Mouse (Mus musculus): Measurements from ENCODE around the gene Nfe2l3. TPM values are rescaled to one million over a fixed set of nuclear protein-coding genes. Genes with fewer than 3 reads are reported as not detected.
"Not testable (repeated sequence)": the region's sequence is repeated elsewhere in the genome, so short reads cannot be mapped to it uniquely, and the experiment has no call there.

The Nfe2l3 gene
- total RNA-seq, 2 experiments from 2014 or later: 0.36 to 1.4 TPM

DNA sequence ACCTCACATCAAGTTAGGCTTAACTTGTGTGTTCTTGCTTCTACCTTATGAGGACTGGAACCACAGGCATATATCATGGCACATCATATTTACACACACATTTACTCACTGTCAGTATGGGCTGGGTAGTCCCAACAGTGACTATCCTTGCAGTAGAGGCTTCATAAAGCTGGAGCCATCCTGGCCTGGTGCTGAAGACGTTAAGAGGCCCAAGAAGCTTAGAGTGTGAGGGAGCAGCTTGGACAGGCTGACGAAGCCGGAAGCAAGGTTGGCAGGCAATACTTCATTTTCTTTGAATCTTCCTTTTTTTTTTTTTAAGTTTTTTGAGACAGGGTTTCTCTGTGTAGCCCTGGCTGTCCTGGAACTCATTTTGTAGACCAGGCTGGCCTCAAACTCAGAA, 51.4 kb downstream of the Nfe2l3 start:
- intact Hi-C loops (cut with DNase I): no loop called here
- DNase-seq: no peak

DNA sequence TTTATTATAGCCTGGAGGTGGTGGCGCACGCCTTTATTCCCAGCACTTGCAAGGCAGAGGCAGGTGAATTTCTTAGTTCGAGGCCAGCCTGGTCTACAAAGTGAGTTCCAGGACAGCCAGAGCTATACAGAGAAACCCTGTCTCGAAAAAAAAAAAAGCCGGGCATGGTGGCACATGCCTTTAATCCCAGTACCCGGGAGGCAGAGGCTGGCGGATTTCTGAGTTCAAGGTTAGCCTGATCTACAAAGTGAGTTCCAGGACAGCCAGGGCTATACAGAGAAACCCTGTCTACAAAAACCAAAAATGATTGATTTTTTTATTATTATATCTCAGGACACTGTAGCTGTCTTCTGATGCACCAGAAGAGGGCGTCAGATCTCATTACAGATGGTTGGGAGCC, 52.1 kb downstream of the Nfe2l3 start:
- intact Hi-C loops (cut with DNase I); DNase-seq: not testable (repeated sequence)

GRCm38 (mm10) chr6:51485646-51486045, 53.2 kb downstream of the Nfe2l3 start:
- DNase-seq: no peak
- intact Hi-C loops (cut with DNase I): no loop called here

GRCm38 (mm10) chr6:51486076-51486710, 53.7 kb downstream of the Nfe2l3 start:
- intact Hi-C loops (cut with DNase I): no loop called here
- DNase-seq: no peak

- no peak for DNase-seq
- intact Hi-C loops (cut with DNase I): no loop called here
Observed at GRCm38 (mm10) chr6:51486731-51487130, 54.3 kb downstream of the Nfe2l3 start.

GRCm38 (mm10) chr6:51489787-51490186, 57.3 kb downstream of the Nfe2l3 start:
- intact Hi-C loops (cut with DNase I): no loop called here
- DNase-seq: peak; percentile 62 to 64

DNA sequence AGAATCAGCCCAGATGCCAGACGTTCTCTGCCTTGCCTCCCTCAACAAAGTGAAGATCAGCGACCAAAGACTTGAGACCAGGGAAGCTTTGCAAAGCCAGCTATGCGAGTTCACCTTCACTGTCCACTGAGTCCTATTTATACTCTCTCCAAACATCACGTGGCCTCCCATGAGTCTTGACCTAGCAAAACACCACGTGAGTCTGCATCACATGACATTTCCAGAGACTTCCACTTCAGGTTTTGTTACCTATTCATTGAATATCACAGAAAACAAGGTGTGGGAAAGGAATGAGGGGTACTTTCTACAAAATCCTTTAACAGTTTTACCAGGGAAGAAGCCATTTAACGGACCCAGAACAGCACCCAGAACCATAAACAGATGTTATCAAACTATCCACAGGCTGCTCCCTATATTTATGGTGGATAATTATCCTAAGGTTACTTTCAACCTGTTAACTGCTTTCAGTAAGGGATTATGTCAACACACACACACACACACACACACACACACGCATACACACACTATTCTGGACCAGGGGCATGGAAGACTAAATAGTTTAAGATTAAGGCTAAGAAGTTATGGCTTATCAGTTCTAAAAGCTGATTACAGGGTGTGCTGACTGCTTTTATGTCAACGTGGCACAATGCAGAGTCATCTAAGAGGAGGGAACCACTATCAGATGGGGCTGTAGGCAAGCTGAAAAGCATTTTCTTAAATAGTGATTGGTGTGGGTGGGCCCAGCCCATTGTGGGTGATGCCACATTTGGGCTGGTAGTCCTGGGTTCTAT, 65.0 kb downstream of the Nfe2l3 start:
- no peak for DNase-seq
- intact Hi-C loops (cut with DNase I): no loop called here

GRCm38 (mm10) chr6:51505671-51506070, 73.2 kb downstream of the Nfe2l3 start:
- no peak for DNase-seq
- intact Hi-C loops (cut with DNase I): loop anchor here (5.0 kb wide), 1 partner anchor 123 kb away; no protein-coding TSS in a partner anchor

DNA sequence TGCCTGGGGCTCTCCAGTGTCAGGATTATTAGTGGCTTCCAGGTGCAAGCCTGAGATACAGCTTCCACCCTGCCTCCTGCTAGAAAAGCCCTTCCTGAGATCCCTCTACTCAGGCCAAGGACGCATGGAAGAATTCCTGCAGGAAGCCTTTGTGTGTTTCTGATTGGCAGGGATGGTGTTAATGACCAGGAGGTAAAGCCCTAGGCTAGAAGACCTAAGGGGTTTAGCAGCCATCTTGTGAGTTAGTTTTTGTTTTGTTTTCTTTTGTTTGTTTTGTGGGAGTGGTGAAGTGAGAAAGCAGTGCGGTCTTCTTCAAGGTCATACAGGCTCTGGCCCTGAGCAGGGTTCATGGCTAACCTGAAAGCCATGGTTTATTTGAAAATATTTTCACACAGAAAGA, 75.1 kb downstream of the Nfe2l3 start:
- intact Hi-C loops (cut with DNase I): loop anchor here (5.0 kb wide), 1 partner anchor 125 kb away; no protein-coding TSS in a partner anchor
- no peak for DNase-seq

Other genes with a start within 250 kb of the Nfe2l3 start
- 100 to 1,000 TPM; 510 to 554 TPM for gene Hnrnpa2b1, start 37.2 kb downstream of the Nfe2l3 start, total RNA-seq (2021)
- 100 to 1,000 TPM; 113 to 126 TPM for gene Cbx3, start 37.7 kb downstream of the Nfe2l3 start, total RNA-seq (2021)
- gene Snx10, start 91.2 kb downstream of the Nfe2l3 start, total RNA-seq (2021): 10 to 100 TPM; 10.8 to 14.7 TPM

Measured in heart, postnatal 10 days (tissue).